Mouse (Mus musculus): Measurements from ENCODE around the gene Lyzl4. TPM values are rescaled to one million over a fixed set of nuclear protein-coding genes. Genes with fewer than 3 reads are reported as not detected.

Lyzl4 gene
- total and polyA plus RNA-seq, 2 experiments from 2014 or later = 0.46 TPM; not detected in 1

DNA sequence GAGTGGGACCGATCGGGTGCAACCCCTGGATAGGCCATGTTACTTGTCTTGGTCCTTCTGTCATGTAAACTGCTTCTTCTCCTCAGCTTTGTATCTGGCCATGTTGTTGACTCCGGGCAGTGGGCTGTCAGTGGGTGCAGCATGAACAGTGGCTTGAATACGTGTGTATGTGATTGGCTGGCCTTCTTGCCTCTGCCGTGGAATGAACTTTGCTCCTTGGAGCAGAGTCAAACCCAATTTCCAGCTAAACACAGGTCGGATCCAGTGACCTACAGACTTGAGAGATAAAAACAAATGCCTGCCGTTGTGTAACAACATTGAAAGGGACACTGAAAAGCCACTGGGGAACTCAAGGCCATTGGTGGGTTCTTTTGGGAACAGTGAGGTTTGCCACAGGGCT lies 75.5 kb downstream of the Lyzl4 start:
- no peak for ATAC-seq
- no peak overlapping the region for H3K27ac ChIP-seq
- no peaks in the 10 kb centered on the region for H3K27me3 ChIP-seq (ENCODE audit: insufficient read depth, low read length)
- no peak overlapping the region for H3K4me2 ChIP-seq (ENCODE audit: low read depth, low read length)
- no peaks in the 10 kb centered on the region for H3K36me3 ChIP-seq (ENCODE audit: insufficient read depth, low read length)
- H3K9me3 ChIP-seq (ENCODE audit: low read length) = no peaks in the 10 kb centered on the region
- no peaks in the 10 kb centered on the region for H3K4me1 ChIP-seq (ENCODE audit: insufficient read depth, low read length)
- H3K4me3 ChIP-seq (ENCODE audit: low read length) = no peak overlapping the region
- H3K9ac ChIP-seq (replicated peaks; ENCODE audit: low read length) = no peak overlapping the region
- no peak for TF ChIP-seq CTCF (IDR thresholded peaks at IDR 0.05; ENCODE audit: low read depth)
- WGBS = 81% methylated on average over 7 of the region's 7 CpGs
- no peak for DNase-seq (ENCODE audit: low spot score)

- H3K36me3 ChIP-seq (ENCODE audit: insufficient read depth, low read length) = no peaks in the 10 kb centered on the region
- no peak overlapping the region for H3K9ac ChIP-seq (replicated peaks; ENCODE audit: low read length)
- H3K4me2 ChIP-seq (ENCODE audit: low read depth, low read length) = no peak overlapping the region
- no peak for TF ChIP-seq CTCF (IDR thresholded peaks at IDR 0.05; ENCODE audit: low read depth)
- ATAC-seq (no peak), DNase-seq (ENCODE audit: low spot score) (no peak)
- H3K9me3 ChIP-seq (ENCODE audit: low read length) = no peaks in the 10 kb centered on the region
- H3K4me3 ChIP-seq (ENCODE audit: low read length) = no peak overlapping the region
- H3K4me1 ChIP-seq (ENCODE audit: insufficient read depth, low read length) = no peaks in the 10 kb centered on the region
- no peaks in the 10 kb centered on the region for H3K27me3 ChIP-seq (ENCODE audit: insufficient read depth, low read length)
- no peak overlapping the region for H3K27ac ChIP-seq
- WGBS = 80% methylated on average over 7 of the region's 7 CpGs
Observed at GRCm38 (mm10) chr9:121563276-121563675, 78.6 kb downstream of the Lyzl4 start.

GRCm38 (mm10) chr9:121560515-121560914 lies 81.4 kb downstream of the Lyzl4 start:
- Histone ChIP-seq H3K27me3 (ENCODE audit: insufficient read depth, low read length) (no peaks in the 10 kb centered on the region), H3K9ac (replicated peaks; ENCODE audit: low read length) (no peak overlapping the region), H3K4me2 (ENCODE audit: low read depth, low read length) (no peak overlapping the region), H3K27ac (no peak overlapping the region), H3K36me3 (ENCODE audit: insufficient read depth, low read length) (no peaks in the 10 kb centered on the region), H3K4me1 (ENCODE audit: insufficient read depth, low read length) (no peaks in the 10 kb centered on the region), H3K4me3 (ENCODE audit: low read length) (no peak overlapping the region), H3K9me3 (ENCODE audit: low read length) (no peaks in the 10 kb centered on the region)
- DNase-seq (ENCODE audit: low spot score) = no peak
- ATAC-seq = 0 out of 2 replicates have a peak, but pooled peaks have one; percentile 21
- no peak for TF ChIP-seq CTCF (IDR thresholded peaks at IDR 0.05; ENCODE audit: low read depth)
- WGBS = 56% methylated on average over 7 of the region's 7 CpGs

GRCm38 (mm10) chr9:121558167-121558566 lies 83.7 kb downstream of the Lyzl4 start:
- no peaks in the 10 kb centered on the region for H3K27me3 ChIP-seq (ENCODE audit: insufficient read depth, low read length)
- no peaks in the 10 kb centered on the region for H3K4me1 ChIP-seq (ENCODE audit: insufficient read depth, low read length)
- H3K4me3 ChIP-seq (ENCODE audit: low read length) = no peak overlapping the region
- no peaks in the 10 kb centered on the region for H3K9me3 ChIP-seq (ENCODE audit: low read length)
- H3K9ac ChIP-seq (replicated peaks; ENCODE audit: low read length) = no peak overlapping the region
- ATAC-seq = no peak
- H3K36me3 ChIP-seq (ENCODE audit: insufficient read depth, low read length) = no peaks in the 10 kb centered on the region
- TF ChIP-seq CTCF (IDR thresholded peaks at IDR 0.05; ENCODE audit: low read depth) = no peak
- DNase-seq (ENCODE audit: low spot score) = no peak
- no peak overlapping the region for H3K4me2 ChIP-seq (ENCODE audit: low read depth, low read length)
- H3K27ac ChIP-seq = no peak overlapping the region
- WGBS = 73% methylated on average over 6 of the region's 6 CpGs

DNA sequence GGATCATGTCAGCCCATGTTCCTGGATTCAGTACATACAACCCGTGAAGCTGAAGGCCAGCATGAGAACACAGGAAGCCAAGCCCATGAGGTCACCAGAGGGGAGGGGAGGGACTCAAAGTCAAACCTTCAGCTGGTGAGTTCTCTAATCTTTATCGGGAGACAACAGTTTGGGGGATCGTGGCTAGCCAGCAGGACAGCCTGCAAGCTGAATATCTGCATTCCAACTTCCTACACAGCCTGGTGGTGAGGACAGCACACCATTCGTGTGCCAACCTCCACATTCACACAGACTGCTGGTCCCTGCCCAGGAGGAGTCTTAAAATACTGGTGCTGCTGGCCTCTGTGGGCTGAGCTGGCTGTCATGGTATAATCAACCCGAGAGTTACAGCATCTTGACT lies 85.0 kb downstream of the Lyzl4 start:
- DNase-seq (ENCODE audit: low spot score) = no peak
- no peak for TF ChIP-seq CTCF (IDR thresholded peaks at IDR 0.05; ENCODE audit: low read depth)
- no peak for ATAC-seq

DNA sequence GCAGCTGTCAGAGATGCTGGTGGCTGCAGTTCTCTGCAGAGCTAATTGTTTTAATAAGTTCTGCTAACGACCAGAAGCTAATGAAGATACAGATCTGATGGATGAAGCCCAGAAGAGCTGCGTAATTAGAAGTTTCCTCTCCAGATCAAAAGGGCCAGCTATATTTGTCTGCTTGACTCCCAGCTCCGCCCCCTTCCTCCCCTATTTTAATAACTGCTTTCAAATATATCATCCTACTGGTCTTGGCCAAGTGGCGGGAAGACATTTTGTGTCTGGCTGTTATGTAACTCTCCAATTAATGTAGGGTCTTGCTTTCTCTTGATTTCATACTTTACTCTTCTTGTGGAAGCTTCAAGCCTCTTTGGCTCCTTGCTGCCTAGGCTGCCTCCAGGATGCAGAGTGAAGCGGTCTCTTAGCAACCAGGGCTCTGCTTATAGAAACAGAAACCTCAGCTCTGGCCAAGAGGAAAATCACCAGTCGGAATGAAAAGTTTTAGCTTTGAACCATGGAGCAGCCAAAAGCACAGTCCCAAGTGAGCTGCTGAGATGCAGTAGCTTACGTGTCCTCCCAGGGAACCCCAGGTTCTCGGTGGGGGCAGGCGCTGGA lies 86.4 kb downstream of the Lyzl4 start:
- Histone ChIP-seq H3K4me1 (ENCODE audit: insufficient read depth, low read length) (no peaks in the 10 kb centered on the region), H3K4me2 (ENCODE audit: low read depth, low read length) (peak overlapping the region; percentile 6; the same call in 1 of the 2 replicates)
- TF ChIP-seq CTCF (IDR thresholded peaks at IDR 0.05; ENCODE audit: low read depth) = no peak

More for the DNA sequence above, 85.0 kb downstream of the Lyzl4 start:
- H3K27ac ChIP-seq = no peak overlapping the region
- no peak overlapping the region for H3K4me3 ChIP-seq (ENCODE audit: low read length)
- WGBS = 64% methylated on average over 5 of the region's 5 CpGs
- no peaks in the 10 kb centered on the region for H3K36me3 ChIP-seq (ENCODE audit: insufficient read depth, low read length)
- H3K9me3 ChIP-seq (ENCODE audit: low read length) = no peaks in the 10 kb centered on the region
- no peaks in the 10 kb centered on the region for H3K27me3 ChIP-seq (ENCODE audit: insufficient read depth, low read length)
- no peaks in the 10 kb centered on the region for H3K4me1 ChIP-seq (ENCODE audit: insufficient read depth, low read length)
- H3K4me2 ChIP-seq (ENCODE audit: low read depth, low read length) = no peak overlapping the region
- H3K9ac ChIP-seq (replicated peaks; ENCODE audit: low read length) = no peak overlapping the region

DNA sequence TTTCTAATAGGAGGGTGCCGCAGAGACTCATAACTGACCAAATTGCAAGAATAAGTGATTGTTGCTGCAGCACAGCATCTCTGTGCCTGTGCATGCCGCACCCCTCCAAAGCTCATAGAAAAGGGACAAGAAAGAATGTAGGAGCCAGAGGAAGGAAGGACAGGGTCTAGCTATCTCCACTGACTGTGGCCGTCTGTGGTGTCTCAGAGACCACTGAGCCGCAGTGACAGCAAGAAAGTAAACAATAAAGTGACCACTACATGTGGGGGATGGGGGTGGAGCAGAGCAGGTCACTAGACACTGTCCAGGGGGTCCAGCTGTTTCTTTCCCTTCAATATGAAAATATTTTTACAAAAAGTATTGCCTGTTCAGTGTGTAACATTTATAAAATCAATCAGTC lies 88.3 kb downstream of the Lyzl4 start:
- 67% methylated on average over 4 of the region's 4 CpGs for WGBS

More for the DNA sequence above, 86.4 kb downstream of the Lyzl4 start:
- DNase-seq (ENCODE audit: low spot score) (peak; percentile 71), ATAC-seq (peak; percentile 58; the same call in 1 of the 2 replicates)
- H3K27me3 ChIP-seq (ENCODE audit: insufficient read depth, low read length) = no peaks in the 10 kb centered on the region
- H3K4me3 ChIP-seq (ENCODE audit: low read length) = no peak overlapping the region
- no peaks in the 10 kb centered on the region for H3K36me3 ChIP-seq (ENCODE audit: insufficient read depth, low read length)
- H3K9ac ChIP-seq (replicated peaks; ENCODE audit: low read length) = no peak overlapping the region
- H3K9me3 ChIP-seq (ENCODE audit: low read length) = no peaks in the 10 kb centered on the region
- 32% methylated on average over 9 of the region's 9 CpGs for WGBS
- no peak overlapping the region for H3K27ac ChIP-seq

More for the DNA sequence above, 88.3 kb downstream of the Lyzl4 start:
- Histone ChIP-seq H3K27ac (no peak overlapping the region), H3K27me3 (ENCODE audit: insufficient read depth, low read length) (no peaks in the 10 kb centered on the region), H3K36me3 (ENCODE audit: insufficient read depth, low read length) (no peaks in the 10 kb centered on the region), H3K9ac (replicated peaks; ENCODE audit: low read length) (no peak overlapping the region), H3K4me2 (ENCODE audit: low read depth, low read length) (no peak overlapping the region), H3K4me1 (ENCODE audit: insufficient read depth, low read length) (no peaks in the 10 kb centered on the region), H3K4me3 (ENCODE audit: low read length) (no peak overlapping the region), H3K9me3 (ENCODE audit: low read length) (no peaks in the 10 kb centered on the region)
- DNase-seq (ENCODE audit: low spot score) = no peak
- no peak for ATAC-seq
- TF ChIP-seq CTCF (IDR thresholded peaks at IDR 0.05; ENCODE audit: low read depth) = no peak
